Mouse (Mus musculus) hindlimb bud, embryonic 11.5 days (tissue): ENCODE results near the gene Tmem104.

Source experiments
- DNase-seq: peaks from one replicate; pipeline ENCODE4 v3.0.0-alpha.2; 2012; ENCODE audit warnings: low read depth, low spot score; ENCODE audit errors: extremely low spot score

Gene Tmem104

GRCm38 (mm10) chr11:115277604-115277975 lies 90.3 kb downstream of the Tmem104 start:
- DNase-seq, result no peak

DNA sequence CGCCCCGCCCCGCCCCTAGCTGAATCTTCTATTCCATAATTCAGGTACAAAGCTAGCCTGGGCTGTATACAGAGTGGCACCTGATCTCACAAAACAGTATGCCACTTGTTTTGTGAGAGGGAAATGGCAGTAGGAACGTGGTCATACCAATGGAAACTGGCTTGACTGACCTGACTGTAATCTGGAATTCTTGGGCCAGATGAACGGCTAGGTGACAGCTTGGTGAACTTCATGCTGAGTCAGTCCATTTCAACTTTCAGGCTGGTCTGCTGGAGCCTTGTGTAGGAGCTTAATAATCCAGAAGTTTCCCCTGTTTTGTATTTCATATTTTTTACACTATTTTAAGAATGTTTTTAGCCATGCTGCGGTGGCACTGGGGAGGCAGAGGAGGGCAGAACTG lies 90.9 kb downstream of the Tmem104 start:
- DNase-seq, result no peak

GRCm38 (mm10) chr11:115279726-115280125 lies 92.4 kb downstream of the Tmem104 start:
- DNase-seq, result no peak

GRCm38 (mm10) chr11:115282295-115282694 lies 95.0 kb downstream of the Tmem104 start:
- no peak for DNase-seq

- DNase-seq, result no peak
These were observed 95.6 kb downstream of the Tmem104 start for GRCm38 (mm10) chr11:115282723-115283485.

DNA sequence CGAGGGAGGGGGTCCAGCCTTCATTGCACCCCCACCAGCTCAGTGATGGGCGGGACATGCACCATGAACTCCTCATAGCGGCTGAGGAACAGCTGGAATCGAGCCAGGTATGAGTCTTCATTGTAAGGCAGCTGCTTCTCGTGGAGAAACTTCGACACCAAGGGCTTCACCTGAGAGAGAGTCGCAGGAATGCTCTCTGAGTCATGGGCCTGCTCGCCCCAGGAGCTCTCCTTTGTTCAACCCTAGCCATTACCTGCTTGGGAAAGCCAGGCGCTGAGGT lies 96.1 kb downstream of the Tmem104 start:
- DNase-seq, result no peak

DNA sequence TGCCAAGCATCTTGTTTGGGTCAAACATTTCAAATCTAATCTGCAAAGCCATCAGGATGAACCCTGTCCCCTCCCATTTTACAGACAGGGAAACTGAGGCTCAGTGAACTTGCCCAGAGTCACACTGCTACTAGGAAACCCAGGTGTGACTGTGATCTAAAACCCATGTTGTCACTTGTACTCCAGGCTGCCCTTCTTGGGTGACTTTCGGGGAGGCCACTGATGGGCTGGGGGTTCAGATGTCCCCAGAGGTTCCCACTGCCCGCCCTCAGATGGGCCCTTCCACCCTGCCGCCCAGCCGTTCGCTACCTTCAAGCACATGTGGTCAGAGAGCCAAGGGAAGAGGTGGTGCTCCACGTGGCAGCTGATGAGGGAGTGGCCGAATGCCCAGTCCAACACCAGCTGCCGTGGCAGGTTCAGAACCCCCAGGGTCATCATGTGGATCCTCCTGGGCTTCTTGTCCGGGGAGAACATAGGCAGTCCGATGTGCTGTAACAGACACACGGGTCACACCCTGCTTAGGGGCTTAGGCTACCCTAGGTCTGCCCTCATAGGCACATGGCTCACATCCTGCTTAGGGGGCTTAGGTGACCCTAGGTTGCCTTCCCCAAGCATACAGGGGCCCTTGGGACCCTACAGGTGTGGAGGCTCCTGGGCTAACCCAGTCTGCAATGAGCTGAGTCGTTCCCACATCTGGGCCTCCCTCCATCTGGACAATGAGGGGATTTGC lies 96.8 kb downstream of the Tmem104 start:
- no peak for DNase-seq

GRCm38 (mm10) chr11:115285282-115285681 lies 98.0 kb downstream of the Tmem104 start:
- DNase-seq, result no peak

DNA sequence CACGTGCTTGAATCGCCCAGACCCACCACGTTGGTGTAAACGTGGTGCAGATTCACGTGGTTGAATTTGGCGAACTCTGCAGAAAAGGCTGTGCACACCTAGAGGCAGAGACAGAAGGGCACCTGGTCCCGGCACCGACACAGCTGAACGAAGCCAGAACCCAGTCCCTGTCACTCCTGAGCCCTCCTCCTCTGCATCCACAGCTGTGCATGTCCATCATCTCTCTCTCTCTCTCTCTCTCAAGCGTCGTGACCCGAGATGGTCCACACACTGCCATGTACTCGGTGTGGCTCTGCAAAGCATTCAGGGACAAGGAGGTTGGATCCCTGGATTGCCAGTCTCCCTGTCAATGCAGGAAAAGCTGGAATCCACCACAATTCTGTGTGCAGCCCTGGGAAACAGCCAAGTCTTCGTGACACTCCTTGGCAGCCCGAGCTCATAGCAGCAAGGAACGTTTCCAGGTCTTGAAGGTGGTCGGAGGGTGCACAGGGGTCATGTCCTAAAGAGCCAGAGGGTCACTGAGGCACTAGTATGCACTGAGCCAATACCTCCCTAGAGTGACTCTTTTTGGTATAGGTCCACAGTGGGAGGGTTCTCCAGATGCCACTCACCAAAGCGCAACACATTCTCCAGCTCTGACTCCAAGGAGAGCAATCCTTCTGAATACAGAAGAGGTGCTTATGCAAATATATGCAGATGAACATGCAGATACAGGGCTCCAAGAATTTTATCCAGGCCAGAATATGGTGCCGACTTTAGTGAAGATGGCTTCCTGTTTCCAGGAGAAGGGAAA lies 99.1 kb downstream of the Tmem104 start:
- DNase-seq, result no peak

- DNase-seq, result no peak
These were observed 100.1 kb downstream of the Tmem104 start for GRCm38 (mm10) chr11:115287386-115287785.

DNA sequence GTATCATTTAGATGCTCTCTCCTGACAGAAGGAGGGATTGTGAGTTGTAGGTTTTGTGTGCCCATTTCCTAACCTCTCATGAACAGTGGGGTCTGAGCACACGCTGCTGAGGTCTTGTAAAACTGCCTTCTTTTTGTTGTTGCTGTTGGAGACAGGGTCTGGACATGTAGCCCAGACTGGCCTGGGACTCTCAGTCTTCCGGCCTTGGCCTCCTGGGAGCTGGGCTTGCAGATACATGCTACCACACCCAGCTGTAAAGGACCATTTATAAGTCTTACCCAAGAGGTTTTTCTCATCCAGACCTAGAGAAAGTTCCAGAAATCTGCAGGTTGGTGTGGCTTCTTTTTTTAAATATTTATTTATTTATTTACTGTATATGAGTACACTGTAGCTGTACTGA lies 101.0 kb downstream of the Tmem104 start:
- no peak for DNase-seq

DNA sequence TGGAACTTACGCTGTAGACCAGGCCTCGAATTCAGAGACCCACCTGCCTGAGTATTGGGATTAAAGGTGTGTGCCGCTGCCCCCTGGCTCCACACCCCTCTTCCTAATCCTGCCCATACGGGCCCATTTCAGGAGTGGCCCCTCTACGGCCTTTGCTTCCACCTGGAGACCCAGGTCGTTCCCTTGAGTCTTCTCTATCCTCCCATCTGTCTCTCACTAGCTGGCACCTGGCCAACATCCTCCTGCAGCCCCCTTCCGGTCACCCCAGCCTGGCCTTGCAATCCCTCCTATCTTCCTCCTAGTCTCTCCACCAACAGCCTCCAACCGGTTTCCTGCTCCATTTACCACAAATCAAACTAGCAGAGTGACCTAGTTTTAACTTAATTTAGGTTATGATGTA lies 102.6 kb downstream of the Tmem104 start:
- no peak for DNase-seq

GRCm38 (mm10) chr11:115290314-115290713 lies 103.0 kb downstream of the Tmem104 start:
- DNase-seq, result no peak

DNA sequence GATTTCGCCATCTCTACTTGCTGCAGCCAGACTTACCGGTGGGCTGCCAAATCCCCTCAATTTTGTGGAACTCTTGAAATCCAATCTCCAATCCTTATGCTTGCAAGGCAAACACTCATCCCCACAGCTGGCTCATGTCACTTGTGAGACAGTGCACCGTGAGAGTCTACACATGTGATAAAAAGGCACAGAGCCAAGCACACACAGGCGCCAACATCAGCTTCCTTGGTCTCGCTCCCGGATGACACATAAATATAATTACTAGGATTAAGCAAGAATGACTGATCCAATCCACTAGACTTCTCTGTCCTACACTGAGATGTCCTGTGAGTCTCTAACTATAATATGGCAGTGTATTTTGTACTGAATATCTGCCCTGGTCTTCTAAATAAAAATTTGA lies 103.6 kb downstream of the Tmem104 start:
- no peak for DNase-seq

- DNase-seq, result no peak
These were observed 104.2 kb downstream of the Tmem104 start for GRCm38 (mm10) chr11:115291503-115291902.

DNA sequence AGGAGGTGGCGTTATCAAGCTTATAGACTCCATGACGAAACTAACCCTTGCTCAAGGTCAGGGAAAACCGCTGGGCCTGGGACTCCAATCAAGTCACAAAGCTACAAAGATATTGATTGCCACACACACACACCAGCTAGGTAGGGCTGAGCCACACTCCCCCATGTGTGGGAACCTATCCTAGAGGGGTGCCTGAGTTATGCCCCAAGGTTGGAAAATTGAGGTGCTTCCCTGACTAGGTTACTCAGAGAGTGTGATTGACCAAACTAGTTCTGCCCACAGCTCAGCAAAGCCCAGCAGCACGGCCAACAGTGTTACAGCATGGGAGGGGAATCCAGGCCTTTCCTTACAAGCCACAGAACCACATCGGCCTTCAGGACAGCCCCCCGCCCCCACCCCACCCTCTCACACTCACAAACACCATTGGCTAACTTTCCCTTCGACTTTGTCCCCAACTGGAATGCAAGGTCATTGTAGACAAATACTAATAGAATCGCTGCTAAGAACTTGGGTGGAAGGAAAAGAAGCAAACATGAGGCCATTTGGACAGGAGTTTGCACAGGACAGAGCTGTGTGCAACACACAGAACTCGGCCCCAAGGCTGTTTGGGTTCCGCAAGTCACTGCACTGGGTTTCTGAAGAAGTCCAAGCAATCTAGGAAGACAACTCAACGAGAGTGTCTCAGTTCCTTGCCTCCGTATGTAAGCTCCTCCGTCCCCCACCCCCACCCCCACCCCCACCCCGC lies 105.5 kb downstream of the Tmem104 start:
- DNase-seq, result no peak

DNA sequence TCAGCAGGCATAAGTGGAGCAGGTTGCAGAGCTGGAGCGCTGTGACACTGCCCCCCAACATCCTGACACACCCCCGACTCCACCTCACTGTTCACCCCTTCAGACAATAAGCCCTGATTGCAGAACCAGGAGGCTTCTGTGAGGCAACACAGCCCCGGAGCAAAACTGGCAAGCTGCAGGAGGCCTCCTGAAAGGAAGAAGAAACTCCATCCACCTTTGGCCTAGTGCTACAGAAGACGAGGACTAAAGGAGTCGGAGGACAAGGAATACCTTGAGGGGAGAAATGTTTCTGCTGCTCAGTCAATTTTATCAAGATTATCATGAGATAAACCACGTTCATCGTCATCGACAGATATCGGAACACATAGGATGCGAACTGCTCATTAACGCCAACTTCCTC lies 108.7 kb downstream of the Tmem104 start:
- DNase-seq, result no peak
